Mouse (Mus musculus): ENCODE measurements around the gene Olfr769.

DNA sequence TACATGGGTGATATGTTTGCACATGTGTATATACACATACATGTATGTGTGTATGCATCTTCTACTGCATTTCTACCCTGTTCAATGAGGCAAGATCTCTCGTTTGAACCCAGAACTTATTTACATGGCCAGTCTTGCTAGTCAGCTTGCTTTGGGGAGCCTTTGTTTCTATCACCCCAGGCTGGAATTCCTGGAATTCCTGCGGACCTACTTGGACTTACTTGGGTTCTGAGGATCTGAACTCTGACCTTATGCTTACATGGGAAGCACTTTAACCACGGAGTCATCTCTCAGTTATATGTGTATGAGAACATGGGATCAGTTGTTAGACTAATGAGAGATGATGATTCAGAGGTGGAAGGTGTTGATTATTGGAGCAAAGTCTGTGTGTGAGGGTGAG is 16.4 kb downstream of the Olfr769 start:
- no peak for TF ChIP-seq CTCF (IDR thresholded peaks at IDR 0.05; ENCODE audit: insufficient read depth, low read depth, low read length)
- no peak for TF ChIP-seq POLR2A (IDR thresholded peaks at IDR 0.05; ENCODE audit: insufficient read depth, low read depth, low read length)

All from olfactory bulb, adult 2 months (tissue).